Mouse (Mus musculus): ENCODE results near the gene Map3k10.

- TF ChIP-seq CTCF (IDR thresholded peaks at IDR 0.05; ENCODE audit: low read depth) = no peak
- no peak for TF ChIP-seq EP300 (optimal IDR thresholded peaks at IDR 0.05)
These were observed 16.5 kb downstream of the Map3k10 start for GRCm38 (mm10) chr7:27657824-27658395.

Measured in stomach, postnatal 0 days (tissue).